Mouse (Mus musculus) yolk sac, embryonic 10.5 days (tissue): ENCODE measurements around the gene Myo1c.
"Not testable (repeated sequence)": the region's sequence is repeated elsewhere in the genome, so short reads cannot be mapped to it uniquely, and the experiment has no call there.

ENCODE experiments used
- DNase-seq: peaks from one replicate; pipeline ENCODE4 v3.0.0-alpha.2; 2017; ENCODE audit warnings: low spot score

Myo1c gene

DNA sequence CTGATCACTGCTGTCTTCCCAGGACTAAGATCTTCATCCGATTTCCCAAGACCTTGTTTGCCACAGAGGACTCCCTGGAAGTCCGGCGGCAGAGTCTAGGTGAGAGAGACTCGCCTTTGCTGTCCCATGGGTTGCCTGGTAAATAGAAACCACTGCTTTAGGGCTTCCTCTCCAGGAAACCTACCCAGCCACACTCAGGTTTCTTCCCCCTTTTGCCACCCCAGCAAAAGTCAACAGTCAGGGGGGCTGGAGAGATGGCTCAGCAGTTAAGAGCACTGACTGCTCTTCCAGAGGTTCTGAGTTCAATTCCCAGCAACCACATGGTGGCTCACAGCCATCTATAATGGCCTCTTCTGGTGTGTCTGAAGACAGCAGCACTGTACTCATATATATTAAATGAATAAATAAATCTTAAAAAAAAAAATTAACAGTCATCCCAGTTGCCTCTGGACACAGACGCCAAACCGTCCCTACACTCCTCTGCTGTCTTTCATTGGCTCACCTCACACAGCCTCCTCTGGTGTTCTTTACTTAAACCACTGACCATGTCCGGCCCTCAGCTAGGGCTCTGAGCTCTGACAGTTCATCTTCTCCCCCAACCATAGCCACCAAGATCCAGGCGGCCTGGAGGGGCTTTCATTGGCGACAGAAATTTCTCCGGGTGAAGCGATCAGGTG lies 19.0 kb downstream of the Myo1c start:
- no peak for DNase-seq

- no peak for DNase-seq
Observed at GRCm38 (mm10) chr11:75669853-75670200, 19.5 kb downstream of the Myo1c start.

- no peak for DNase-seq
Observed at GRCm38 (mm10) chr11:75671426-75672180, 21.3 kb downstream of the Myo1c start.

DNA sequence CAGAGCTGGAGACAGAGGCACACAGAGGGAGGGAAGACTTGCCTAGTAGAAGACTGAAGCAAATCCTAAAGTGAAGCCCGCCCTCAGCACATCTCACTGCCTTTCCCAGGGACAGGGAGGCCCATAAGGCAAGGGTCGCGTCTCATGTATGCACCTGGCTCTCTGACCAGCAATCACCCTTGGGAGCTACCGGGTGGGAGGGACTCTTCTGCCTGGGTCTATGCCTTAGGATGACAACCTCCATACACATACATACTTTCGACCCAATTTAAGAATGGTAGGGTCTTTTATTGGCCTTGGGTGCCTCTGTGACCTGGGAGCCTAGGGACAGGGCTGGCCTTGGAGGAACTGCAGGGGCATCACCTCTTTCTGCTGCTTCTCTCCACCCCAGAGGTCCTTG lies 23.1 kb downstream of the Myo1c start:
- no peak for DNase-seq

GRCm38 (mm10) chr11:75674875-75675274 lies 24.6 kb downstream of the Myo1c start:
- no peak for DNase-seq

DNA sequence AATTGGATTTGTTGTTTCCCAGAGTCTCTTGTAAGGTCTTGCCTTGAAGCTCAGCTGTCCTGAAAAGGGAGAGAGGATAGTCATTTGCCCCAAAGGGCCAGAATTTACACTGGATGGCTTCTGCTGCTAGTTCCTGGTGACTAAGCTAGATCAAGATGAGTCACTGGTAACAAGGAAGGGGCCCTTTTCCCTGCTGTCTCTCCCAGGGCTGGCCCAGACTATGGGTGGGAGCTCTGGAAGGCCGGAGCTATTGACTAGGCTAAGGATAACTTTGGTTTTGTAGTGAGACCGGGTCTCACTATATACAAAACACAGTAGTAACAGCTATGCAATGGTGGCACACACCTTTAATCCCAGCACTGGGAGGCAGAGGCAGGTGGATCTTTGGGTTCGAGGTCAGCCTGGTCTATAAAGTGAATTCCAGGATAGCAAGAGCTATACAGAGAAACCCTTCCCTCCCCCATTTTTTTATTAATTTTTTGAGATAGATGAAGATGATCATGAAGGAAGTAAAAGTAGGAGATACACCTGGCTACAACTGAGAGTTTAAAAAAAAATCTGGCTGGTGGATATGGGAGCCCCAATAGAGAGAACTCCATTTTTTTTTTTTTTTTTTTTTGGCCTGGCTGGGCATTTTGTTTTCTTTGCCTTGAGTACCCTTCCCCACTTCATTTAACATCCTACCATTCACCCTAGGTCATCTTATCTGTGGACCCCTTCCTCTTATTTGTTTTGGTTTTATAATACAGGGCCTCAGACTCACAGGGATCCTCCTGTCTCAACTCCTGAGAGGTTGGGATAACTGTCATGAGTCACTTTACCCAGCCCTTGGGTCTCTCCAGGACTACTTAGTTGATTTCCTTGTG lies 27.8 kb downstream of the Myo1c start:
- no peak for DNase-seq

- peak; percentile 98 for DNase-seq
Observed at GRCm38 (mm10) chr11:75678747-75679438, 28.6 kb downstream of the Myo1c start, which contains the start of gene Crk. TSS of gene Crk (plus strand) at chr11:75679259.

DNA sequence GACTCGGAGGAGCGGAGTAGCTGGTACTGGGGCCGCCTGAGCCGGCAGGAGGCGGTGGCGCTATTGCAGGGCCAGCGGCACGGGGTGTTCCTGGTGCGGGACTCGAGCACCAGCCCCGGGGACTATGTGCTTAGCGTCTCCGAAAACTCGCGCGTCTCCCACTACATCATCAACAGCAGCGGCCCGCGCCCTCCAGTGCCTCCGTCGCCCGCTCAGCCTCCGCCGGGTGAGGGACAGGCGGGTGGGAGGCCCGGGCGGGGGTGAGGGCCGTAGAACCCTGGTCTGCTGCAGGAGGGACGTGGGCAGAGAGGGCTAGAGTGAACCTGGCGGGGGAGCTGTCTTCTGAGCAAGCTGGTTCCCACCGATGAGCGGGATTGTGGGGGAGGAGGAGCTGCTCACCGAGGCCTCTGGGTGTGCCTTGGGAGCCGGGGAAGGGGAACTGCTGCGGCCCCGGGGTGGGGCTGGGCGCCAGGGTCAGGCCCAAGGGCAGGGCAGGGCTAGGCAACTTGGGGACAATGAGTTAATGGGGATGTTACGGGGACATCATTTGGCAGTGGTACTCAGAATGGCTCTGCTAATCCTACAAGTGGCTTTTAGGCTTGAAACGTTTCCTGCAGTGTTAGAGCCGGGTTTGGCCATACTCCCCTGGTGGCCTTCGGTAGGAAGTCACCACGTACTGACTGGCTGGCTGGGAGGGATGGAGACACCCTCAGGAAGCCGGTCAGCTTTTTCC lies 29.3 kb downstream of the Myo1c start:
- DNase-seq: peak; percentile 68

DNA sequence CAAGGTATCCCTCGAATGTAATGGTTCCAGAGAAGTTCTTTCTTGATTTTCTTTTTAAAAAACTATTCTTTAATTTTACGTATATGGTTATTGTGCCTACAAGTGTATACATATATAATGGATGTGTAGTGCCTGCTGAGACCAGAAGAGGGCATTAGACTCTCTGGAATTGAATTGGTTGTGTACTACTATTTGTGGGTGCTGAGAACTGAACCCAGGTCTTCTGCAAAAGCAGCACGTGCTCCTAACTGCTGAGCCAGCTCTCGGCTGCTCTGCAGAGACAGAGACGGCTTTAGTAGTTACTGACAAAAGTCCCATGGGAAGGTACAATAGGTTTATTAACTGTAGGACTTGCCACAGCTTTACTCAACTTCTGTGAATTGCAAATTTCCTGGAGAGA lies 34.2 kb downstream of the Myo1c start:
- no peak for DNase-seq

GRCm38 (mm10) chr11:75684956-75685355 lies 34.7 kb downstream of the Myo1c start:
- no peak for DNase-seq

GRCm38 (mm10) chr11:75687343-75687993 lies 37.2 kb downstream of the Myo1c start:
- peak; percentile 53 for DNase-seq

DNA sequence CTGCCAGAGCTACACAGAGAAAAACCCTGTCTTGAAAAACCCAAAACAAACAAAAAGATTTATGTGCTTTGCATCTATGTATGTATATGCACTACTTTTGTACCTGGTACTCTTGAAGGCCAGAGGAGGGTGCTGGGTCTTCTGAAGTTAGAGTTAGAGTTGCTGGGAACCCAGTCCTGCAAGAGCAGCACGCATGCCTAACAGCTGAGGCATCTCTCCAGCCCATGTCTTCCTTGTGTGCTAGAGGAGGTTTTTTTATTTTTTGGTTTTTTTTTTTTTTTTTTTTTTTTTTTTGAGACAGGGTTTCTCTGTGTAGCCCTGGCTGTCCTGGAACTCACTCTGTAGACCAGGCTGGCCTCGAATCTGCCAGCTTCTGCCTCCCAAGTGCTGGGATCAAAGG lies 37.8 kb downstream of the Myo1c start:
- DNase-seq: no peak

DNA sequence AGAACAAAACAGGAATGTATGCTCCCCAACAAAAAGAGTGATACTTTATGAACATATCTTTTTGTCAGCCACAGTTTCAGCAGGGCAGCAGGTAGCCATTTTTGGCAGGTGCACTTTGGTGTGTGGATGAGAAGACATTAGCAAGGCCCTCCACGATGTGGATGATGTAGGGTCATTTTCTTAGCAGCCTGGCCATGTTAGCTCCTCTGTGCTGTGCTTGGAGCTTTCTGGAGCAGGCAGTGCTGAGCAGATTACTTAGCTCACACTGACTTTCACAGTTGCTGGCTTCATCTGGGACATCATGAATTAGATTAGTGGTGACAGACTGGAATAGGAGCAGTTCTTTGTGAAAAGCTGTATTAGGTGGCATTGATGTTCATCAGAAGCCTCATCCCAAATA lies 39.7 kb downstream of the Myo1c start:
- DNase-seq: no peak

- DNase-seq: no peak
Observed at GRCm38 (mm10) chr11:75691047-75691446, 40.7 kb downstream of the Myo1c start.

GRCm38 (mm10) chr11:75693570-75693969 lies 43.3 kb downstream of the Myo1c start:
- DNase-seq: no peak

GRCm38 (mm10) chr11:75697464-75697863 lies 47.2 kb downstream of the Myo1c start:
- not testable (repeated sequence) for DNase-seq

DNA sequence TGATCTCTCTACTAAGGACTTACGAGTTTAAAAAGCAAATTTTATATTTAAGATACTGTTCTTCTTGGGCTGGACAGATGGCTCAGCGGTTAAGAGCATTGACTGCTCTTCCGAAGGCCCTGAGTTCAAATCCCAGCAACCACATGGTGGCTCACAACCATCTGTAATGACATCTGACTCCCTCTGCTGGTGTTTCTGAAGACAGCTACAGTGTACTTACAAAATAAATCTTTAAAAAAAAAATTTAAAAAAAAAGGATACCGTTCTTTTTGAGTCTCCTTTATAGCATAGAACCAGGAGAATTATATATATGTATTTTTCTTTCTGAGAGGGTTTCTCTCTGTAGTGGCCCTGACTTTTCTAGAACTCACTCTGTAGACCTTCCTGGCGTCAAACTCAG lies 50.3 kb downstream of the Myo1c start:
- DNase-seq: no peak

GRCm38 (mm10) chr11:75702761-75703160 lies 52.5 kb downstream of the Myo1c start:
- no peak for DNase-seq

- no peak for DNase-seq
Observed at GRCm38 (mm10) chr11:75703748-75704147, 53.4 kb downstream of the Myo1c start.

DNA sequence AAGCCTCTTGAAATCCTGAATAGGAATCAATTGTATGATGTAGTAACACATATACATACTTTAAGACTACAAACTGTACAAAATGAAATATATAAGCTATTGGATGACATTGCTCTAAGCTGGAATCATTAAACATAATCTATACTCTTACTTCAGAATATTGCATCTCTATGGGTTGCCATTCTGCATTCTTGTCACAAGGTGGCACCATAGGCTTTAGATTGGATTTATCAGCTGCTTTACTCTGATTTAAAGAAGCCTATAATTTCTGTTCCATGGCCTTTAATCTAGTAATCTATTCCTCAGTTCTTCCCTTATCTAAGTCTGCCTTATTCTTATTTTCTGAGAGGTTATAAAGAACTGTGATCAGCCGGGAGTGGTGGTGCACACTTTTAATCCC lies 63.6 kb downstream of the Myo1c start:
- no peak for DNase-seq

DNA sequence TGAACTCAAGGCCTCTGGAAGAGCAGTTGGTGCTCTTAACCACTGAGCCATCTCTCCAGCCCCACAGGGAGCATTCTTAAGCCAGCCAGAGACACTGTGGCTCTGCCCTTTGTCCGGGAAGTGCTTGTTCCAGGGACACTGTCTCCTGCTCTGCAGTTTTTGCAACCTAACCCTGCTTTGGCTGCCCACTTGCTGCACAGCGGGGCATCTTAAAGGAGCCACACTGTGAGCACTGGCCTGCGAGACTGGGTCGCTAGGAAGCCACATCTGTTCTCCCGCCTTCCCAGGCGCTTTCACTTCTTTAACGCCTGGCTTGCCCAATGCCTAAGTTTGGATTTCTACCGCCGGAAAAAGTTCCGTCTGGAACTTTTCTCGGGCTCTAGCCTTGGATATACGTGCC lies 65.3 kb downstream of the Myo1c start:
- no peak for DNase-seq
